Mouse (Mus musculus) testis, adult 2 months (tissue): ENCODE measurements at regions not wholly inside any gene's neighbourhood (a gene's known extent, or its start where the extent isn't known, plus 50 kb on each side); places are given as distances from the start of the nearest gene placed in this dataset.
"Not testable (repeated sequence)": the region's sequence is repeated elsewhere in the genome, so short reads cannot be mapped to it uniquely, and the experiment has no call there.

ENCODE experiments used
- H3K27ac ChIP-seq: fragments of 200-500 bp; 2 replicates; pipeline ENCODE4 v1.5.1; 2012; ENCODE audit warnings: low read depth, low read length; ENCODE audit not compliant: control insufficient read depth, insufficient read depth
- H3K27me3 ChIP-seq: fragments of 200-500 bp; 2 replicates; pipeline ENCODE4 v1.6.1; 2012; ENCODE audit warnings: mild to moderate bottlenecking, low read length, moderate library complexity; ENCODE audit not compliant: control insufficient read depth, insufficient read depth
- H3K36me3 ChIP-seq: fragments of 200-500 bp; 2 replicates; pipeline ENCODE4 v1.6.1; 2012; ENCODE audit warnings: mild to moderate bottlenecking, low read length; ENCODE audit not compliant: control insufficient read depth, insufficient read depth
- H3K4me1 ChIP-seq: fragments of 200-500 bp; 2 replicates; pipeline ENCODE4 v1.6.1; 2012; ENCODE audit warnings: low read length; ENCODE audit not compliant: control insufficient read depth, insufficient read depth
- H3K4me3 ChIP-seq: fragments of 200-500 bp; 2 replicates; pipeline ENCODE4 v1.5.1; 2012; ENCODE audit warnings: low read depth, mild to moderate bottlenecking, low read length, moderate library complexity, mixed read lengths; ENCODE audit not compliant: control insufficient read depth
- CTCF ChIP-seq: fragments of 200-500 bp; IDR thresholded peaks from 2 replicates; pipeline ENCODE4 v1.5.1; 2012; ENCODE audit warnings: low read depth, mild to moderate bottlenecking, inconsistent platforms, low read length, moderate library complexity; ENCODE audit not compliant: control insufficient read depth, insufficient read depth, insufficient replicate concordance
- POLR2A ChIP-seq: fragments of 200-500 bp; IDR thresholded peaks from 2 replicates; pipeline ENCODE4 v1.6.1; 2012; ENCODE audit warnings: low read depth, mild to moderate bottlenecking, inconsistent platforms, low read length, moderate library complexity; ENCODE audit not compliant: control insufficient read depth

DNA sequence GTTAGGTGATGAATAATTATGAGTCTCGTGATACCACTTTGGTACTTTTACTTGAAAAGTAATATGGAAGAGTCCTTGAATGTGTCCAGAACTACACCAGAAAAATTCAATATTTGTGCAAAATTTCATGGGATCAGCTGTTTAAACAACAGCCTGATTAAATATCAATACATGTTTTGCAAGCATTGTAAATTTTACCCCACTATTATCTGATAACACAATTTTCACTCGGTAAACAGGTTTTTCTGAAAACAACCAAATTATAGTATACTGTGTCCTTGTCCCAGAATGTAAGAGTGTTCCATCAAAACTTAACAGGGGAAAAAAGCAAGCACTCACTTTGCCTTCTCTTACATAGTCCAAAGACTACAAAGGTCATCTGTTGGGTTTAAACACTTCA lies 343.1 kb upstream of the Fign start:
- no peak overlapping the region for H3K27ac ChIP-seq
- no peaks in the 10 kb centered on the region for H3K4me1 ChIP-seq
- no peaks in the 10 kb centered on the region for H3K27me3 ChIP-seq
- H3K4me3 ChIP-seq: no peak overlapping the region
- no peak for TF ChIP-seq POLR2A
- TF ChIP-seq CTCF: no peak
- H3K36me3 ChIP-seq: no peaks in the 10 kb centered on the region

DNA sequence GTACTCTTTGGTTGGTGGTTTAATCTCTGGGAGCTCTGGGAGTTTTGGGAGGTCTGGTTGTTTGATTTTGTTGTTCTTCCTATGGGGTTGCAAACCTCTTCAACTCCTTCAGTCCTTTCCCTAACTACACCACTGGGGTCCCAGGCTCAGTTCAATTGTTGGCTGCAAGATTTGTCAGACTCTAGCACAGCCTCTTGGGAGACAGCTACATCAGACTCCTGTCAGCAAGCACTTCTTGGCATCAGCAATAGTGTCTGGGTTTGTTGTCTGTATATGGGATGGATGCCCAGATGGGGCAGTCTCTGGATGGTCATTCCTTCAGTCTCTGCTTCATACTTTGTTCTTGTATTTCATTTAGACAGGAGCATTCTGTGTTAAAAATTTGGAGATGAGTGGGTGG lies 319.3 kb upstream of the Fign start:
- not testable (repeated sequence) for H3K27ac ChIP-seq, H3K4me3 ChIP-seq, H3K36me3 ChIP-seq, H3K4me1 ChIP-seq, H3K27me3 ChIP-seq

DNA sequence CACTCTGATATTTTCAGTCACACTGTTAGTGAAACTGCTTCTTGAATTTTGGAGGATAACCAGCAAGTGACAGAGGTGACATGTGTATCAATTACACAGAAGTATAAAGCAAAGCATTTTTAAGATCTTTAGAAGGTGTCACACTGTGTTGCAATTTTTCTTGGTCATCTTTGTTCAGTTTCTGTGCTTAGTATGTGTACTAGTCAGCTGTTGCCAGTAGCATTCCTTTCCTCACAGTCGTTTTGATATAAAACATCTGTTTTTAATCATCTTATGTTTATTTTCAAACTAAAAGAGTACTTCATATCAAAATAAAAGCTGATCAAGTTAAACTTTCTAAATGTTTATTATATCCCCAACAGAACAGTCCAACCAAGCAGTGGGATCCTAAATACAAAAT lies 316.0 kb upstream of the Fign start:
- Histone ChIP-seq H3K27ac (no peak overlapping the region), H3K27me3 (no peaks in the 10 kb centered on the region), H3K4me1 (no peaks in the 10 kb centered on the region), H3K36me3 (no peaks in the 10 kb centered on the region), H3K4me3 (no peak overlapping the region)
- TF ChIP-seq CTCF (no peak), POLR2A (no peak)

DNA sequence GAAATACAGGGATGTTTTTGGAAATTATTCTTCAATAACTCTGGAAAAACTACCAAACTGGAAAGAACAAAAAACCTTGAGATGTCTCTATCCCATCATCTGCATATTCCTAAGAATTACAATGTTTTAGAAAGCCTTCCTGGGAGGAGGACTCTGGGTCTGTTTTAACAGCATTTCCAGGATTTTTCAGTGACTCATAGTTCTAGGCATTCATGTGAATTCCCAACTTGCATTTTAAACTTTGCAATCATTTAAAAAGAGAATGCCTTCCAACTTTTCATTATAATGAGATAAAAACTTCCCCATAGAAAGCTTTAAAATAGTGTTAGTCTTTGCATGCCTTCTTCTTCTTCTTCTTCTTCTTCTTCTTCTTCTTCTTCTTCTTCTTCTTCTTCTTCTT lies 315.4 kb upstream of the Fign start:
- H3K27me3 ChIP-seq: no peaks in the 10 kb centered on the region
- H3K4me3 ChIP-seq: no peak overlapping the region
- no peak for TF ChIP-seq CTCF
- TF ChIP-seq POLR2A: no peak
- no peaks in the 10 kb centered on the region for H3K36me3 ChIP-seq
- no peak overlapping the region for H3K27ac ChIP-seq
- H3K4me1 ChIP-seq: no peaks in the 10 kb centered on the region

DNA sequence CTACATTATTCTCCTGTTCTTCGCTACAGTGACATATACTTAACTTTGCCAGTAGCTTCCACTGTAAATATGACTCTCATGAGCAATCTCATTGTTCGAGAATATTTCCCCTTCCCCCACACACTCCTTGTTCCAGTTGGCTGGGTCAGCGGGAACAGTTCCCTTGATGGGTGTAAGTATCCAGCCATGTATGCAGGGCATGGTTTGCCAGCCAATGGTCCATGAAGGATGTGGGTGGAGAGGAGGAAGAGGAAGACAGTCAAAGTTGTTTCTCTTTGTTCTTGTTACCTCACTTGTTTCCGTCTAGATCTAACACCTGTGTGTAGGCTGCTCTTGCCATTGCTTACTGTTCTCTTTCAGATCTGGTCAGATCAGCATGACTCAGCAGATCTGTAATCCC lies 298.1 kb upstream of the Fign start:
- TF ChIP-seq POLR2A: no peak
- TF ChIP-seq CTCF: no peak
- Histone ChIP-seq H3K4me1 (no peaks in the 10 kb centered on the region), H3K27me3 (no peaks in the 10 kb centered on the region), H3K27ac (no peak overlapping the region), H3K36me3 (no peaks in the 10 kb centered on the region), H3K4me3 (no peak overlapping the region)

DNA sequence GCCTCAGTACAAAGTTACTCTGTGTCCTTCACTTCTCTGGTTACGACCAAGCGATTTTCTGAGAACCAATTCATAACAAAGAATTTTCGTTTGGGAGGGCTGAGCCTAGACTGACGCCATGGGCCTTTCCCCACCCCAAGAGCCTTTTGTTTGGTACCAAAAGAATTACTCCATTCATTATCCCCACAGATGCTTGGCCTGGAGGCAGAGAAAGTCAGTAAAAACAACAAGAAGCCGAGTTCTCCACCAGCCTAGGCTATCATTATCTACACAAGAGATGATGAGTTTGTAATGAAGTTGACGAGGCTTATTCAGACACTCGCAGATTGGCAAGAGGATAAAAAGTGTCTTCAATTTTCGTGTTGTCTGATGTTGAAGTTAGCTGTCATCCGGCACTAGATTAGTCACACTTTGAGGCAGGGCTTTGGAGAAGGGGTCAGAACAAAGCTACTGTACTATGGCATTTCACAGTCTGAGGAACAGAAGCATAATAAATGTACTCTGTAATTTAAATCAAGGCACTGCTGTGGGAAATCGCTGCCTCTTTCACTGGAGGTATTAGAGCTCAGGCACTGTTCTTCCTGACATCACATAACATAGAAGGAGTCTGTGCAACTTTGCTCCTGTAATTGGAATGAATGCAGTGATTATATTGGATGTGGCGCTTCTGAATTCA lies 296.9 kb upstream of the Fign start:
- Histone ChIP-seq H3K4me1 (no peaks in the 10 kb centered on the region), H3K27ac (no peak overlapping the region), H3K4me3 (no peak overlapping the region), H3K27me3 (no peaks in the 10 kb centered on the region), H3K36me3 (no peaks in the 10 kb centered on the region)
- TF ChIP-seq POLR2A (no peak), CTCF (no peak)

DNA sequence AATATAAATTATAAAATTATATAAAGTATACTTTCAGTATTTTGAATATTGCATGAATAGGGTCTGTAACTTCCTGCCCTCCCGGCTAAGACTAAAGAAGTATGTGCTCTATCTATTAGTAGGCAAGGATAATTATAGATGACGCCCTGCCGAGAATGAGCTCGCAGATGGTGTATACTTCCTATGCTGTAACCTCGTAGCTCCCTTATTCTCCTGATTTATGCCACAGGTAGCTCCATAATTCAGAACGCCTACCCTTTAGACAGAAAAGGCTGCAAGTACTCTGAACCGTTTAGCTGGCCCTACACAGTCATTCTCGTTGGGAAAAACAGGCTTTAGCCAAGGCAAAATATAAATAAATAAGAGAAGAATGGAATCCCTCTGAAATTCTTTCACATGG lies 296.4 kb upstream of the Fign start:
- no peaks in the 10 kb centered on the region for H3K36me3 ChIP-seq
- H3K27me3 ChIP-seq: no peaks in the 10 kb centered on the region
- TF ChIP-seq POLR2A (no peak), CTCF (no peak)
- H3K4me1 ChIP-seq: no peaks in the 10 kb centered on the region
- no peak overlapping the region for H3K27ac ChIP-seq
- H3K4me3 ChIP-seq: no peak overlapping the region

DNA sequence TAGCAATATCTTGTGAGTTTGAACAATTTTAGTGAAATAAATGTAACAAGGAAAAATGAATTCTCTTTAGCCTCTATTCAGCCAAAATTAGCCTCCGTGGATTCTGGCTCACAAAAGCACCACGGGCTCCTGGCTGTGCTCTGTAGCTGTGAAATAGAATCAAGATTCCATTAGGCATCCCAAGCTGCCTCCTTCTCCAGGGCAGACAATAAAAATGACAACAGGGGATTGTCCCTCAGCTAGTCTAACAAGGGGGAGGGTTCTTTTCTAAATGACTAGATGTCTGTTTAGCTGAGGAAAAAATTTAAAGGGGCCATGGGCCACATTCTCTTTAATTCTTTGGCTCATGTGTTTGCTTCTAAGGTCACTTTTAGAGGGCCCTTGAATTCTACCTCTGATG lies 272.0 kb upstream of the Fign start:
- H3K27ac ChIP-seq: no peak overlapping the region
- no peaks in the 10 kb centered on the region for H3K4me1 ChIP-seq
- no peaks in the 10 kb centered on the region for H3K27me3 ChIP-seq
- TF ChIP-seq POLR2A: no peak
- TF ChIP-seq CTCF: no peak
- no peaks in the 10 kb centered on the region for H3K36me3 ChIP-seq
- no peak overlapping the region for H3K4me3 ChIP-seq
